Mouse (Mus musculus) hindbrain, embryonic 11.5 days (tissue): ENCODE measurements around the gene Dlg2. TPM values are rescaled to one million over a fixed set of nuclear protein-coding genes. Genes with fewer than 3 reads are reported as not detected.

Source experiments
- ATAC-seq: fragments of 200-750 bp; cut with Nextera tagmentation; 2 replicates; pipeline ENCODE4 v1.8.0; 2017; ENCODE audit warnings: mild to moderate bottlenecking, moderate TSS enrichment, moderate library complexity; ENCODE audit not compliant: low FRiP score
- DNase-seq: peaks from one replicate; pipeline ENCODE4 v3.0.0-alpha.2; 2015; ENCODE audit warnings: low spot score
- H3K27ac ChIP-seq: fragments of 300-500 bp; sonication (generic); 2 replicates; pipeline ENCODE4 v1.5.1; 2014; ENCODE audit warnings: mild to moderate bottlenecking, low read depth, low read length
- H3K27me3 ChIP-seq: fragments of 300-500 bp; sonication (generic); 2 replicates; pipeline ENCODE4 v1.6.1; 2014; ENCODE audit warnings: mild to moderate bottlenecking, low read length, moderate library complexity, mixed read lengths; ENCODE audit not compliant: control insufficient read depth, insufficient read depth
- H3K36me3 ChIP-seq: fragments of 300-500 bp; sonication (generic); 2 replicates; pipeline ENCODE4 v1.6.1; 2014; ENCODE audit warnings: mild to moderate bottlenecking, low read length, moderate library complexity, mixed read lengths; ENCODE audit not compliant: control insufficient read depth, insufficient read depth
- H3K4me1 ChIP-seq: fragments of 300-500 bp; sonication (generic); replicated peaks from 2 replicates; pipeline ENCODE4 v1.6.1; 2014; ENCODE audit warnings: low read length, mixed read lengths; ENCODE audit not compliant: control insufficient read depth, insufficient read depth
- H3K4me2 ChIP-seq: fragments of 300-500 bp; sonication (generic); replicated peaks from 2 replicates; pipeline ENCODE4 v1.6.1; 2014; ENCODE audit warnings: mild to moderate bottlenecking, low read depth, low read length
- H3K4me3 ChIP-seq: fragments of 300-500 bp; sonication (generic); 2 replicates; pipeline ENCODE4 v1.5.1; 2014; ENCODE audit warnings: low read depth, low read length
- H3K9ac ChIP-seq: fragments of 300-500 bp; sonication (generic); 2 replicates; pipeline ENCODE4 v1.6.1; 2014; ENCODE audit warnings: low read depth, low read length
- H3K9me3 ChIP-seq: fragments of 300-500 bp; sonication (generic); 2 replicates; pipeline ENCODE4 v1.6.1; 2016; ENCODE audit warnings: low read length; ENCODE audit not compliant: control insufficient read depth
- WGBS: fragments of 180-500 bp; shearing (Covaris S2); extraction: QIAGEN DNeasy Blood & Tissue Kit; methylation state at CpG from one replicate; pipeline ENCODE4 v1.1.7; 2014; 5-methylcytosine and 5-hydroxymethylcytosine counted together
- polyA plus RNA-seq: library from polyadenylated mRNA; unstranded; fragments of >200 nt; fragmentation: Nextera tagmentation; extraction: Ambion mirVana; gene quantifications from 2 replicates; pipeline ENCODE4 v1.2.1, GENCODE M21; 2014

The Dlg2 gene
- polyA plus RNA-seq, 1 experiment from 2014 or later, result 3.1 TPM

- Histone ChIP-seq H3K36me3 (no peaks in the 10 kb centered on the region), H3K4me1 (no peaks in the 10 kb centered on the region), H3K4me3 (no peak overlapping the region), H3K4me2 (no peak overlapping the region), H3K27ac (no peak overlapping the region), H3K9ac (no peak overlapping the region), H3K9me3 (no peaks in the 10 kb centered on the region), H3K27me3 (no peaks in the 10 kb centered on the region)
- ATAC-seq, result no peak
- DNase-seq, result no peak
Observed at GRCm38 (mm10) chr7:91573321-91573720, 1096.8 kb downstream of the Dlg2 start.

- DNase-seq, result no peak
Observed at GRCm38 (mm10) chr7:91576216-91576615, 1099.7 kb downstream of the Dlg2 start.

GRCm38 (mm10) chr7:91582203-91582602 lies 1105.7 kb downstream of the Dlg2 start:
- Histone ChIP-seq H3K9me3 (no peaks in the 10 kb centered on the region), H3K4me2 (no peak overlapping the region), H3K4me1 (no peaks in the 10 kb centered on the region), H3K9ac (no peak overlapping the region), H3K4me3 (no peak overlapping the region), H3K27me3 (no peaks in the 10 kb centered on the region), H3K36me3 (no peaks in the 10 kb centered on the region), H3K27ac (no peak overlapping the region)
- 66% methylated on average over 2 of the region's 2 CpGs for WGBS
- DNase-seq, result no peak
- ATAC-seq, result no peak

More at GRCm38 (mm10) chr7:91576216-91576615, 1099.7 kb downstream of the Dlg2 start:
- H3K36me3 ChIP-seq, result no peaks in the 10 kb centered on the region
- no peak overlapping the region for H3K4me3 ChIP-seq
- no peak overlapping the region for H3K9ac ChIP-seq
- no peak for ATAC-seq
- H3K4me2 ChIP-seq, result no peak overlapping the region
- WGBS, result 88% methylated on average over 6 of the region's 6 CpGs
- no peaks in the 10 kb centered on the region for H3K4me1 ChIP-seq
- H3K27ac ChIP-seq, result no peak overlapping the region
- H3K27me3 ChIP-seq, result no peaks in the 10 kb centered on the region
- H3K9me3 ChIP-seq, result no peaks in the 10 kb centered on the region

GRCm38 (mm10) chr7:91583566-91583965 lies 1107.1 kb downstream of the Dlg2 start:
- Histone ChIP-seq H3K4me3 (no peak overlapping the region), H3K27ac (no peak overlapping the region), H3K36me3 (no peaks in the 10 kb centered on the region), H3K4me2 (no peak overlapping the region), H3K4me1 (no peaks in the 10 kb centered on the region), H3K9me3 (no peaks in the 10 kb centered on the region), H3K9ac (no peak overlapping the region), H3K27me3 (no peaks in the 10 kb centered on the region)
- no peak for DNase-seq
- ATAC-seq, result no peak
- WGBS, result 75% methylated on average over 1 of the region's 1 CpGs

- no peaks in the 10 kb centered on the region for H3K9me3 ChIP-seq
- H3K36me3 ChIP-seq, result no peaks in the 10 kb centered on the region
- no peak overlapping the region for H3K4me2 ChIP-seq
- ATAC-seq (no peak), DNase-seq (no peak)
- WGBS, result 82% methylated on average over 5 of the region's 5 CpGs
- no peak overlapping the region for H3K27ac ChIP-seq
- no peaks in the 10 kb centered on the region for H3K4me1 ChIP-seq
- H3K27me3 ChIP-seq, result no peaks in the 10 kb centered on the region
- no peak overlapping the region for H3K9ac ChIP-seq
- no peak overlapping the region for H3K4me3 ChIP-seq
Observed at GRCm38 (mm10) chr7:91591261-91592170, 1115.0 kb downstream of the Dlg2 start.

GRCm38 (mm10) chr7:91598549-91598948 lies 1122.1 kb downstream of the Dlg2 start:
- H3K9ac ChIP-seq, result no peak overlapping the region
- no peak overlapping the region for H3K27ac ChIP-seq
- H3K36me3 ChIP-seq, result no peaks in the 10 kb centered on the region
- H3K4me2 ChIP-seq, result no peak overlapping the region
- DNase-seq (no peak), ATAC-seq (no peak)
- H3K9me3 ChIP-seq, result no peaks in the 10 kb centered on the region
- WGBS, result 77% methylated on average over 4 of the region's 4 CpGs
- H3K4me3 ChIP-seq, result no peak overlapping the region
- no peaks in the 10 kb centered on the region for H3K27me3 ChIP-seq
- H3K4me1 ChIP-seq, result no peaks in the 10 kb centered on the region

GRCm38 (mm10) chr7:91601307-91601706 lies 1124.8 kb downstream of the Dlg2 start:
- Histone ChIP-seq H3K4me2 (no peak overlapping the region), H3K4me1 (no peaks in the 10 kb centered on the region), H3K27ac (no peak overlapping the region), H3K9me3 (no peaks in the 10 kb centered on the region), H3K9ac (no peak overlapping the region), H3K36me3 (no peaks in the 10 kb centered on the region), H3K27me3 (no peaks in the 10 kb centered on the region), H3K4me3 (no peak overlapping the region)
- no peak for ATAC-seq
- peak; percentile 22 for DNase-seq

- Histone ChIP-seq H3K27ac (no peak overlapping the region), H3K4me3 (no peak overlapping the region), H3K4me2 (no peak overlapping the region), H3K36me3 (no peaks in the 10 kb centered on the region), H3K27me3 (no peaks in the 10 kb centered on the region), H3K9me3 (no peaks in the 10 kb centered on the region), H3K9ac (no peak overlapping the region), H3K4me1 (no peaks in the 10 kb centered on the region)
- no peak for ATAC-seq
- DNase-seq, result no peak
- WGBS, result 80% methylated on average over 4 of the region's 4 CpGs
Observed at GRCm38 (mm10) chr7:91603561-91603960, 1127.1 kb downstream of the Dlg2 start.

- WGBS, result 87% methylated on average over 1 of the region's 1 CpGs
- no peak overlapping the region for H3K27ac ChIP-seq
- no peak for ATAC-seq
- no peaks in the 10 kb centered on the region for H3K4me1 ChIP-seq
- no peaks in the 10 kb centered on the region for H3K27me3 ChIP-seq
- H3K9ac ChIP-seq, result no peak overlapping the region
- DNase-seq, result no peak
- H3K36me3 ChIP-seq, result no peaks in the 10 kb centered on the region
- H3K4me3 ChIP-seq, result no peak overlapping the region
- H3K9me3 ChIP-seq, result no peaks in the 10 kb centered on the region
- H3K4me2 ChIP-seq, result no peak overlapping the region
Observed at GRCm38 (mm10) chr7:91653033-91653432, 1176.6 kb downstream of the Dlg2 start.
